Mouse (Mus musculus) limb, embryonic 15.5 days (tissue): ENCODE measurements around the gene Stambp. TPM values are rescaled to one million over a fixed set of nuclear protein-coding genes. Genes with fewer than 3 reads are reported as not detected.
"Not testable (repeated sequence)": the region's sequence is repeated elsewhere in the genome, so short reads cannot be mapped to it uniquely, and the experiment has no call there.

Experiments used
- ATAC-seq: fragments of 200-750 bp; cut with Nextera tagmentation; 2 replicates; pipeline ENCODE4 v1.8.0; 2017; ENCODE audit warnings: low read depth, moderate TSS enrichment; ENCODE audit not compliant: insufficient number of reproducible peaks, low FRiP score, low TSS enrichment
- H3K27ac ChIP-seq: fragments of 300-500 bp; sonication (generic); 2 replicates; pipeline ENCODE4 v1.5.1; 2015; ENCODE audit warnings: moderate library complexity, mild to moderate bottlenecking, inconsistent platforms
- H3K27me3 ChIP-seq: fragments of 300-500 bp; sonication (generic); 2 replicates; pipeline ENCODE4 v1.6.1; 2015; ENCODE audit warnings: inconsistent platforms
- H3K36me3 ChIP-seq: fragments of 300-500 bp; sonication (generic); 2 replicates; pipeline ENCODE4 v1.6.1; 2015; ENCODE audit warnings: inconsistent platforms
- H3K4me1 ChIP-seq: fragments of 300-500 bp; sonication (generic); 2 replicates; pipeline ENCODE4 v1.6.1; 2015; ENCODE audit warnings: inconsistent platforms
- H3K4me2 ChIP-seq: fragments of 300-500 bp; sonication (generic); 2 replicates; pipeline ENCODE4 v1.6.1; 2015; ENCODE audit warnings: mild to moderate bottlenecking, inconsistent platforms
- H3K4me3 ChIP-seq: fragments of 300-500 bp; sonication (generic); 2 replicates; pipeline ENCODE4 v1.5.1; 2015; ENCODE audit warnings: mild to moderate bottlenecking, inconsistent platforms
- H3K9ac ChIP-seq: fragments of 300-500 bp; sonication (generic); 2 replicates; pipeline ENCODE4 v1.6.1; 2015; ENCODE audit warnings: inconsistent platforms
- H3K9me3 ChIP-seq: fragments of 300-500 bp; sonication (generic); 2 replicates; pipeline ENCODE4 v1.6.1; 2016; ENCODE audit warnings: inconsistent platforms
- WGBS: fragments of 180-500 bp; shearing (Covaris S2); methylation state at CpG from one replicate; pipeline ENCODE4 v1.1.7; 2015; 5-methylcytosine and 5-hydroxymethylcytosine counted together
- polyA plus RNA-seq: library from polyadenylated mRNA; unstranded; fragments of >200 nt; fragmentation: Nextera tagmentation; extraction: Ambion mirVana; gene quantifications from 2 replicates; pipeline ENCODE4 v1.2.1, GENCODE M21; 2015

The Stambp gene
- polyA plus RNA-seq, 1 experiment from 2014 or later: 30.8 TPM

DNA sequence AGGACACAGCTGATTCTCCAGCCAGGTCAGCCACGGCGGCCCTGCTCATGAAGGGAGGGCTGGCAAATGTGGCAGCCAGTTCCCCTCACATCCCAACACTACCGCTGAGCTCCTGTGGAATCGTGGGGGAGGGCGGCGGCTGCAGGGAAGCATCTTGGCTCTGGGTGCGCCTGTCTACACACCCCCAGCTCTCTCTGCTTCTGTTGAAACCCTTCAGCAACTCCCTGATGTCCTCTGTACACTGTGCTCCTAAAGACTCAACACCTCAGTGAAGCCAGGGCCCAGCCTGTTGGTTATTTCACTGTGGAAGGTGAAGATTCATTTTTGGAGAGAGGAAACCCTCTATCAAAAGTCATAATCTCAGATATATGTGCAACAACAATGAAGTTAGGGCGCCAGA is 19.5 kb upstream of the Stambp start:
- no peak overlapping the region for H3K9ac ChIP-seq
- H3K4me3 ChIP-seq: no peak overlapping the region
- no peak overlapping the region for H3K27ac ChIP-seq
- 80% methylated on average over 8 of the region's 8 CpGs for WGBS
- no peaks in the 10 kb centered on the region for H3K36me3 ChIP-seq
- 0 out of 2 replicates have a peak, but pooled peaks cover 5% of the 10 kb centered on the region for H3K27me3 ChIP-seq
- no peak overlapping the region for H3K4me2 ChIP-seq
- H3K4me1 ChIP-seq: 0 out of 2 replicates have a peak, but pooled peaks cover 2% of the 10 kb centered on the region
- ATAC-seq: no peak
- H3K9me3 ChIP-seq: no peaks in the 10 kb centered on the region

DNA sequence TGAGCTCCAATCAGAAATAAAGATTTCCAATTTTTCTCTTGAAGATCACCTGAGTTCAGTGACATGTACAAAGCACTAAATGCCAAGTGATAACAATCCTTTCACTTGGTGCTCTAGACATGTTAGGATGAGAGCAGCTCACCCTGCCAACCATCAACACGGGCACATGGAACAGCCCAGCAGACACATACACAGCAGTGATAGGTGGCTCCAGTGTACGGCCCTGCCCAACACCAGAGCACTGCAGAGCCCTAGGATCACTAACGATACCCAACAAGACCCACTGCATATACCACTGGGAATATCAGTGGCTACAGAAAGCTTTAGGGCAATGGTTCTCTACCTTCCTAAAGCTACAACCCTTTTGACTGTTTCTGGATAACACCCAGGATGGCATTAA is 17.8 kb upstream of the Stambp start:
- H3K27ac ChIP-seq: no peak overlapping the region
- no peak for ATAC-seq
- WGBS: 89% methylated on average over 3 of the region's 3 CpGs
- H3K4me3 ChIP-seq: no peak overlapping the region
- H3K9ac ChIP-seq: no peak overlapping the region
- H3K4me2 ChIP-seq: no peak overlapping the region
- H3K27me3 ChIP-seq: 0 out of 2 replicates have a peak, but pooled peaks cover 5% of the 10 kb centered on the region
- H3K9me3 ChIP-seq: no peaks in the 10 kb centered on the region
- H3K4me1 ChIP-seq: 0 out of 2 replicates have a peak, but pooled peaks cover 2% of the 10 kb centered on the region
- H3K36me3 ChIP-seq: no peaks in the 10 kb centered on the region

DNA sequence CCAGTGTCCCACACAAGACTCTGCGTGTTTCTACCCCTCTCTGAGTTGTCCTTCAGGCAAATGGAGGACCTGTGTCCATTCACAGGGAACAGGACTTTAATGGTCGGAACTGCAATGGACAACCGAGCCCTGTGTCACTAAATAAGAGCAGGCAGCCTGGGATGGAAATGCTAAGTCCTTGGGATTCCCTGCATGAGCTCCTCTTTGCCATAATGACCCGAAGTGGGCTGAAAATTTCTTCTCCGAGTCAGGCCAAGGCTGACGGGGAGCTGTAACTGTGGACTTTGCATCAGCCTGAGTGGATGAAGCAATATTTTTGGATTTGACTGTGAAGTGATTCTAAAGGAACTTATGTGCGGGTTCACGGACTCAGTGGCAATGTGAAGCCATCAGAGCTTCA is 14.7 kb upstream of the Stambp start:
- ATAC-seq: not testable (repeated sequence)
- WGBS: 88% methylated on average over 8 of the region's 8 CpGs

DNA sequence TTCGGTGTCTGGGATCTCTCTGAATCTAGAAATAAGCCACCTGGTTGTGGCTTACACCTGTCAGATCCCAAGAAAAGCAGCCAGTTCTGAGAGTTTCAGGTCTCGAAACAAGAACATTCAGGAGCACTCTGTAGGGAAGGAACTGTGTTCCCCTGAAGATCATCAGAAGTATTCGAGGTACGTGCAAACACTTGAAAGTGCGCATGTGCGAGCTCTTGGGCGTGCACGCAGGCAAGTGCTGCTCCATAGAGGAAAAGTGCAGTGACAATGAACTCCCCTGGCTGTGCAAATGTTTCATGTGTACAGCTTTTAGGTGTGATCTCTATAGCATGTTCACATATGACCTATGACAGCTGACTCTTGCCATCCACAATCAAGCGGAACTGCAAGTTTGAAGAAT is 12.8 kb upstream of the Stambp start:
- H3K9ac ChIP-seq, H3K27me3 ChIP-seq, H3K36me3 ChIP-seq, ATAC-seq, H3K4me3 ChIP-seq, H3K4me2 ChIP-seq, H3K27ac ChIP-seq, H3K9me3 ChIP-seq, H3K4me1 ChIP-seq: not testable (repeated sequence)
- WGBS: 88% methylated on average over 9 of the region's 9 CpGs

More for the DNA sequence above, 14.7 kb upstream of the Stambp start:
- not testable (repeated sequence) for H3K27me3 ChIP-seq, H3K4me2 ChIP-seq, H3K4me3 ChIP-seq, H3K27ac ChIP-seq, H3K9me3 ChIP-seq, H3K36me3 ChIP-seq, H3K9ac ChIP-seq, H3K4me1 ChIP-seq

DNA sequence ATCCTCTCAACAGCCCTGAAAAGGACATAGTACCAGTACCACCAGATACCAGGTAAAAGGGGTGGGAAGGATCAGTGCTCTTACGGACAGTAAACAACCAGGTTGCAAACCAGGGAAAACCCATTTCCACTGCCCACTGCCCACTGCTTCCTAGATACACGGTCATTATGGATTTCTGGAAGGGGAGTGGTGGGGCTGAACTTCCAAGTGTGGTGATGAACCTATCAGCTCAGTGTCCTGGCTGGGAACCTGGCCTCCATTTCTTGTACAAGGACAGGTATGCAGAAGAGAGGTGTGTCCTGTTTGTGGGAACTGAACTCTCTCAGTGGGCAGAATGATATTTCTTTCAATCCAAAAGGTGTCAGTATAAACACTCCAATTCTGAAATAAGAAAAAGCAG is 11.1 kb upstream of the Stambp start:
- Histone ChIP-seq H3K9me3 (no peaks in the 10 kb centered on the region), H3K36me3 (no peaks in the 10 kb centered on the region), H3K4me2 (no peak overlapping the region), H3K4me1 (no peaks in the 10 kb centered on the region), H3K27ac (no peak overlapping the region), H3K9ac (no peak overlapping the region), H3K27me3 (0 out of 2 replicates have a peak, but pooled peaks cover 15% of the 10 kb centered on the region), H3K4me3 (no peak overlapping the region)
- WGBS: 67% methylated on average over 2 of the region's 2 CpGs
- ATAC-seq: no peak

DNA sequence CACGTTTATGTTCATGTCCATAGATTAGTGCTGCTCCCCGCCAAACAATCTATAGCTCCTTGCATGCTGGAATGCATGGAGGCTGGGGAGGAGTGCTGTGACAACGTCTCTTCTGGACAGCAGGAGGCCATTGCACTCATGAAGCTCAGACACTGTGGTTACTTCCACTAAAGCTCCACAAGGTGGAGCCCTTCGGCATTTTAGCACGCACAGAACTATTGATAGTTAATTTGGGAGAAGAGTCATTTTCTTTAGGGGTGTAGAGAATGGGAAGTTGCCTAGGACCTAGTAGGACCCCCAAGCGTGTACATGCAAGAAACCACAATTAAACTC is 10.4 kb upstream of the Stambp start:
- Histone ChIP-seq H3K36me3 (no peaks in the 10 kb centered on the region), H3K4me3 (no peak overlapping the region), H3K27ac (no peak overlapping the region), H3K4me1 (no peaks in the 10 kb centered on the region), H3K9me3 (no peaks in the 10 kb centered on the region), H3K27me3 (0 out of 2 replicates have a peak, but pooled peaks cover 15% of the 10 kb centered on the region), H3K4me2 (no peak overlapping the region), H3K9ac (no peak overlapping the region)
- WGBS: under 1% methylated on average over 6 of the region's 6 CpGs
- no peak for ATAC-seq

DNA sequence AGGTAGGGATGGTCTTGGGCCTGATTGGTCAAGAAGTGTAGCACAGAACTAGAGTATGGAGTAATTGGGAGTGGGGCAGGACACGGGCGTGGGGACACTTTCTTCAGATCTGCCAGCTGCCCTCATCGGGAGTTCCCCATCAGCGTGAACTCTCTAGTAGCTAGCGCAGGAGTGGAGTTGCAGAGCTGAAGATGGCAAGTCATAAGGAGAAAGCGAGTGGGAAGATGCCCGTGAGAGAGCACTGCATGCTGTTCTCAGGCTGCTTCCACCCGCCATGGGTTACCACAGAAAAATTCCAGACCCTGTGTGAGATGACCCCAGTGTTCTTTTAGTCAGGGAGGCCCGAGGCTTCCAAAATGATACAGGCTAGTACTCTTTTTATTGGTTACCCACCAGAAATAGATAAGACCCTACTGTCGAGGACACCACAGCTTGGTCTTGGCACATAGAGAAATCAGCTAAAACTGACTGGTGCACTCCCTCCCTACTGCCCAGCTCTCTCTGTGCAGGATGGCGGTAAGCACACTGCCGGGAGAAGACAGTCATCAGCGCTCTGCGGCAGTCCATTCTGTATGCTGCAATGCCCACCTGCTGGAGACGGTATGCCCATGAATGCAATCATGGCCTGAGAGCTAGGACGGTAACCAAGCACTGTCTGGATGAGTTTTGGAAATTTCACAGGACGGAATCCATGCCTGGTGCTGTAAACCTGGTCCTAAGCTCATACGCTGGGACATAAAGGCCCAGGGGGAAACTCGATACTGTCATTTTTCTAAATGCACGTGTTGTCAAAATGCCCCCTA is 9.8 kb upstream of the Stambp start:
- H3K4me3 ChIP-seq: no peak overlapping the region
- no peaks in the 10 kb centered on the region for H3K36me3 ChIP-seq
- ATAC-seq: no peak
- no peak overlapping the region for H3K9ac ChIP-seq
- 0 out of 2 replicates have a peak, but pooled peaks cover 15% of the 10 kb centered on the region for H3K27me3 ChIP-seq
- H3K4me2 ChIP-seq: no peak overlapping the region
- no peak overlapping the region for H3K27ac ChIP-seq
- H3K4me1 ChIP-seq: no peaks in the 10 kb centered on the region
- WGBS: 51% methylated on average over 20 of the region's 20 CpGs
- no peaks in the 10 kb centered on the region for H3K9me3 ChIP-seq

DNA sequence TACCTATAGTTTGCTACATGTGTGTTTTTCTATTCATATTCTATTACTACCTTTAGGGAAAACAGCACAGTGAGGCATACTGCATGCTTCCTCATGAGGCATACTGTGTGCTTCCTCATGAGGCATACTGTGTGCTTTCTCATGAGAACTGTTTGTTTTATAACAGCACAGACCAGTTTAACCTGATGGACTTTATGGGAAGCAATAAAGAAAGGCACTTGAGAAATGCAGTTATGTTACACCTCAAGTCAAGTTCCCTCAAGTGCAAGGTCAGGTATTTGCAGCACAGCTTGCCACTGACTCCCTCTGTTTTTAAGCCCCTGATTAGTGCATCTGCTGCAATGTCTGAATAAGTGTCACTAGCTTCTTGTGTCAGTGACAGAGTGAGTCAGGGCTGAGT is 5.0 kb upstream of the Stambp start:
- Histone ChIP-seq H3K4me2 (no peak overlapping the region), H3K4me1 (peaks cover 4% of the 10 kb centered on the region), H3K9ac (no peak overlapping the region), H3K9me3 (no peaks in the 10 kb centered on the region), H3K27me3 (peaks cover 11% of the 10 kb centered on the region; the same call in 1 of the 2 replicates), H3K36me3 (no peaks in the 10 kb centered on the region), H3K27ac (no peak overlapping the region), H3K4me3 (no peak overlapping the region)
- ATAC-seq: no peak

DNA sequence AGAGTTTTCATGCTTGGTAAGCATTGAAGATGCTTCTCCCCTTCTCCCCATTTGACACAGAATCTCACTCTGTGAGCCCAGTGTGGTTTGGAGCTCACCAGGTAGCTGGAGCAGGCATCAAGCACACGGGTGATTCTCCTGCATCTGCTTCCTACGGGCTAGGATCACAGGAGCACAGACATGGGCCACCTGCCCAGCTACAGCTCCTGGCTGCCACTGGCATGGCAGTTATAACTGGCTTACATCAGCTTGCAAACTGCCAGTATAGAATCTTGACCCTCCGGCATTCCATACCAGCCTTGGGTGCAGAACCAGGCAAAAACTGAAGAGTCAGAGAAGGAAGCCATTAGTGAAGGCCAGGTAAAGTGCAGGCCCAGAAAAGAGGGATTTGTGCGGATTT is 3.1 kb upstream of the Stambp start:
- no peak overlapping the region for H3K9ac ChIP-seq
- peaks cover 7% of the 10 kb centered on the region; the same call in 1 of the 2 replicates for H3K27me3 ChIP-seq
- no peak overlapping the region for H3K27ac ChIP-seq
- no peak overlapping the region for H3K4me3 ChIP-seq
- no peaks in the 10 kb centered on the region for H3K36me3 ChIP-seq
- 81% methylated on average over 4 of the region's 4 CpGs for WGBS
- H3K4me2 ChIP-seq: no peak overlapping the region
- ATAC-seq: no peak
- peaks cover 15% of the 10 kb centered on the region for H3K4me1 ChIP-seq
- H3K9me3 ChIP-seq: no peaks in the 10 kb centered on the region

DNA sequence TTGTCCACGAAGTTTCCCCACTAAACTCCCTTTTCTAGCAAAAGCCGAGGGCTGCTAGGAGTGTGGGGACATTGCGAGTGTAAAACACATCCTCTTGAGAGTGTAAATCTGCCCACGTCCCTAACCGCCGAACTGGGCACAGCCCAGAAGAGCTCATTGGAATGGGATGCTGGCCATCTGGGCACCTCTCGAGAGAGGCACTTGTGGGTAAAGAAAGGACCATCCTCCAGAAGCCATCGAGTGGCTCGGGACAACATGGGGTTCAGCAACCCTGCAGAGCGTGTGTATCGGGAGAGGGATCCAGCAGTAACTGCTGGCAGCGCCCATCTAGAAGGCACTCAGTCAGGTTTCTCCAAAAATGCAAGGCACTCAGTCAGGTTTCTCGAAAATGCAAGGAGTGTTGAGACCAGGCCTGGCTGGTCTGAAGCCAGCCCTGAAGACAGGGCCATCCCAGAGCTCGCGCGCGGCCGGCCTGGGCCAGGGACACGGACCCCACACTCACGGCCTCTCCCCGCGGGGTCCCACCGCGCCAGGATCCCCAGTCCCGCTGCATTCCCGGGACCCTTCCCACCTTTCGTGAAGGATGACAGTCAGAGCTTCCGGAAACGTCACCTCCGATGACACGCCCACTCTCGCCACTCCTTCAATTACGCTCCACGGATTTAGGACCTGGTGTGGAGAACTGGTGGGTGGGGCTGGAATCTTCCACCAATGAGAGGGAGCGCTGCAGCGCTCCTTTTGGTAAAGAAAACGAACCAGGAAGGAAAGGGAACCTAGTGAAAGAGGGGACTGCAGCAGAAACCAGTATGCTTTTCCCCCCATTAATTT is 475 bp downstream of the Stambp start:
- Histone ChIP-seq H3K4me3 (peak overlapping the region; percentile 83), H3K9ac (peak overlapping the region; percentile 79), H3K4me2 (peak overlapping the region; percentile 83), H3K27ac (peak overlapping the region; percentile 85), H3K9me3 (no peaks in the 10 kb centered on the region), H3K27me3 (no peaks in the 10 kb centered on the region; the same call in 1 of the 2 replicates), H3K36me3 (peaks cover 15% of the 10 kb centered on the region), H3K4me1 (peaks cover 15% of the 10 kb centered on the region)
- peak; percentile 89 for ATAC-seq
- WGBS: 4% methylated on average over 37 of the region's 37 CpGs

DNA sequence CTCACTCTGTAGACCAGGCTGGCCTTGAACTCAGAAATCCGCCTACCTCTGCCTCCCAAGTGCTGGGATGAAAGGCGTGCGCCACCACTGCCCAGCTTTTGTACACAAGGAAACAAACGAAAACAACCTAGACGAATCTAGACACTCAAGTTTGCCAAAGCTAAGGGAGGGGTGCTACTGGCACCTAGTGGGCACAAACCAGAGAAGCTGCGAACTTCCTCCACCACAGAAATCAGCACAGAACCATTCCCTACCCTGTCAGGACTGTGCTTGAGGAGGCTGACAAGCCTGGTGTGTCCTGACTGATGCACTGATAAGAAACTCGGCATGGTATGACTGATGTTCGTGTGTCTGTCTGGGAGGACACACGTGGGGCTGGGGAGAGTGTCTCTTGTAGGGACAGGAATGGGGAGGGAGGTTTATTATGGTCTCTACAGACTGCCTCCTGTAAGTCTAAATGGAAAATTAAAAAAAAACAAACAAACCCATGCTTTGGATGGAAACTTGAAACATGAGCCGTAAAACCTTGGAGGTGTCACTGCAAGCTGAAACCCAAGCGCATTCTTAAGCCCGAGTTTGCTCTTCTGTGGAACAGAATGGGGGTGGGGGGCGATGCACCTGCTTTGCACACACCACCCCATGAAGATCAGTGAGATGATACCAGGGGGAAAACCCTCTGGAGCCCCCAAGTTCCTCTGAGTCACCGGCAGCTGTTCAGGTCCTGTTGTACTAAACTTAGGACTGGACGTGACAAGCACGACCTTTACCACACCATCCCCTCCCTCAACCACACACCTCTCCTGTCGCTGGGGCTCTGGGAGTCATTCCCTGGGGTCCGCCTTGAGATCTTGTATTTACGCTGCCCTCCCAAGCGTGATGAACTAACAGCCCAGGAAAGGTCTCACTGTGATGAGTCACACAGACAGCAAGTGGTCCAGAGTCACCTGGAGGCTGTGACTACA is 3.3 kb downstream of the Stambp start:
- 71% methylated on average over 20 of the region's 20 CpGs for WGBS
- H3K27me3 ChIP-seq: no peaks in the 10 kb centered on the region; the same call in 1 of the 2 replicates
- ATAC-seq: no peak
- H3K4me2 ChIP-seq: no peak overlapping the region
- H3K36me3 ChIP-seq: peaks cover 35% of the 10 kb centered on the region
- no peaks in the 10 kb centered on the region for H3K9me3 ChIP-seq
- H3K27ac ChIP-seq: no peak overlapping the region
- H3K9ac ChIP-seq: no peak overlapping the region
- no peak overlapping the region for H3K4me3 ChIP-seq
- H3K4me1 ChIP-seq: peaks cover 15% of the 10 kb centered on the region
